Mouse (Mus musculus) brown adipose tissue, adult 24 weeks (tissue): Measurements from ENCODE around the gene Fam219a. TPM values are rescaled to one million over a fixed set of nuclear protein-coding genes. Genes with fewer than 3 reads are reported as not detected.

Experiments used
- H3K27ac ChIP-seq: fragments of 200-500 bp; replicated peaks from 2 replicates; pipeline ENCODE4 v1.5.1; 2012; ENCODE audit warnings: low read depth, mild to moderate bottlenecking, low read length
- H3K4me1 ChIP-seq: fragments of 200-500 bp; 2 replicates; pipeline ENCODE4 v1.6.1; 2012; ENCODE audit warnings: low read length, mixed read lengths; ENCODE audit not compliant: control insufficient read depth, insufficient read depth, insufficient read length
- H3K4me3 ChIP-seq: fragments of 200-500 bp; 2 replicates; pipeline ENCODE4 v1.5.1; 2012; ENCODE audit warnings: low read depth, mild to moderate bottlenecking, low read length, moderate library complexity; ENCODE audit not compliant: insufficient read depth
- polyA plus RNA-seq: library from polyadenylated mRNA; stranded (reverse); fragments of >200 nt; gene quantifications from 2 replicates; pipeline ENCODE4 v1.2.4, GENCODE M21; 2012; ENCODE audit not compliant: missing spikeins, insufficient read depth, insufficient read length

Gene Fam219a
- polyA plus RNA-seq, 1 experiment: 6.8 TPM

DNA sequence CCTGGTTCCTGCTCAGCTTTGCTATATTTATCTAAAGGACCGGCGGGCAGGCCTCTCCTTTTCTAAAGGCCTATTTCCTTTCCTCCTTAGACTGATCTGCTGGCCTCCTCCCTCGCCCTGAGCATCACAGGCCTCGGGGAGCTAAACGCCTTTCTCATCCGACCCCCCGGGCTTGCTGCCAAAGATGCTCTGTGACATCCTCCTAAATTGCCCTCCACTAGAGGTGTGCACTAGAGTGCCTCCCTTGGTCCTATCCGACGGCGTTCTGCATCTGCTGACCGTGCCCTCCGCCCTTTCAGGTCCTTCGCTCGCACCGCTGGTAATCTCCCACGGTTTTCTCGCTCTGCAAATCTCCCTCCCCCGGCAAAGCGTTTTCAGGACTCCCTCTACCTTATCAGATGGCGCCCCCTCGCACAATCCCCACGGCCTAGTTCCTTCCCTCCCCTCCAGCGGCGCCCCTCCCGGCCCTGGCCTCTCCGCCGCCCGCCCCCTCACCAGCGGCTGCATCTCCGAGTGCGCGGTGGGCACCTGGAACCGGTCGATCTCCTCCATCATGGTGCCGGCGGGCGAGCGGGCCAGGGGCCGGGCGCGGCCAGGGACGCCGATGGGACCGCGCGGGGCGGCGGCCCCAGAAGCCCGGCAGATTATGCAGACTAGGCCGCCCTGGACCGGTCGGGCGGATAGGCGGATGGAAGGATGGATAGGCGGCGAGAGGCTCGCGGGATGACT lies 492 bp downstream of the Fam219a start:
- Histone ChIP-seq H3K27ac (peak overlapping the region; percentile 42), H3K4me1 (peaks cover 13% of the 10 kb centered on the region), H3K4me3 (peak overlapping the region; percentile 79)

- H3K4me3 ChIP-seq: peak overlapping the region; percentile 79
- H3K4me1 ChIP-seq: peaks cover 13% of the 10 kb centered on the region
- peak overlapping the region; percentile 42 for H3K27ac ChIP-seq
Observed at GRCm38 (mm10) chr4:41568239-41568638, 1.1 kb downstream of the Fam219a start.

GRCm38 (mm10) chr4:41566123-41566522 lies 3.2 kb downstream of the Fam219a start:
- H3K27ac ChIP-seq: no peak overlapping the region
- H3K4me3 ChIP-seq: no peak overlapping the region

GRCm38 (mm10) chr4:41563297-41563696 lies 6.0 kb downstream of the Fam219a start:
- H3K27ac ChIP-seq: no peak overlapping the region
- H3K4me1 ChIP-seq: peaks cover 13% of the 10 kb centered on the region
- no peak overlapping the region for H3K4me3 ChIP-seq

More at GRCm38 (mm10) chr4:41566123-41566522, 3.2 kb downstream of the Fam219a start:
- H3K4me1 ChIP-seq: peaks cover 13% of the 10 kb centered on the region

- Histone ChIP-seq H3K4me3 (no peak overlapping the region), H3K27ac (no peak overlapping the region)
Observed at GRCm38 (mm10) chr4:41557092-41557491, 12.2 kb downstream of the Fam219a start.

DNA sequence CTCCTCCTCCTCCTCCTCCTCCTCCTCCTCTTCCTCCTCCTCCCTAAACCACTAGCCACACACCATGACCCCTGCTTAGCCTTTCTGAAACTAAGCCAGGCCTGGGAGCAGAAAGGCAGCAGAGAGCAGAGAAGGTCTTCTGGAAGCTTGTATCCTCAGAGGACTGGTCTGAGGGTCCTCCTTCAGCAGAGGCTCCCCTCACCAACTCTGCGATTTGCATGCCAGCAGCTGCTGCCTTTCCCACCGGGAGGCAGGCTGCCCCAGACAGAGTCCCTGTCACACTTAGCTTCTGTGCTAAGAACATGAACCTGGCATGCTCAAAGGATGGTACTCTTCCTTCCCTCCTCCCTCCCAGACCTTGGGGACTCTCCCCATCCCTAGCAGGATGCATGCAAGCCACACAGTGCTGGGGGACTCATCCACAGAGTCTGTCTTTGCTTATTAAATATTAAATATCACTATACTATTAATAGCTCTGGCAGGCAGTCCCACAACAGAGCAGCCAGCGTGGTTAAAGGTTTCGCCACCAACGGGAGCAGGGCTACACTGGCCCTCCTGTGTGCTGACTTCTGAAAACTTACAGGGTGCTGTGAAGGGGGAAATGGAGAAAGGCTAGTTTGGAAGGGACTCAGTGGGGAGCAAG lies 12.9 kb downstream of the Fam219a start:
- Histone ChIP-seq H3K27ac (peak overlapping the region; percentile 81), H3K4me1 (peaks cover 22% of the 10 kb centered on the region), H3K4me3 (no peak overlapping the region)

More at GRCm38 (mm10) chr4:41557092-41557491, 12.2 kb downstream of the Fam219a start:
- peaks cover 22% of the 10 kb centered on the region for H3K4me1 ChIP-seq

- Histone ChIP-seq H3K27ac (peak overlapping the region; percentile 81), H3K4me3 (no peak overlapping the region), H3K4me1 (peaks cover 22% of the 10 kb centered on the region)
Observed at GRCm38 (mm10) chr4:41554994-41555663, 14.2 kb downstream of the Fam219a start.

DNA sequence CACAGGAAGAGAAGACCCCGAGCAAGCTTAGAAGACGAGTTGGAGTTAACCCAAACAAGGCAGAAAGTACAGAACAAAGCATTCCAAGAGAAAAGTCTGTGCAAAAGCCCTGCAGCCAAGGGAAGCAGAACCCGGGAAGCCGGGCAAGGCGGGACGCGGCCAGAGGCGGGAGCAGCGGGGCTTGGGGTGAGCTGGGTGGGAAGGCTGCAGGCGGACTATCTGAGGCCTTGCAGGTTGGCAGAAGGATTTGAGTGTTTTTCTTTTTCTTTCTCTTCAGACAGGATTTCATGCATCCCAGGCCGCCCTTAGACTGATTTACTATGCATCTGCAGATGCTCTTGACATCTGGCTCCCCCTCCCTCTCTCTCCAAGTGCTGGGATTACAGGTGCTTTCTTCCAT lies 16.2 kb downstream of the Fam219a start:
- Histone ChIP-seq H3K27ac (no peak overlapping the region), H3K4me3 (no peak overlapping the region), H3K4me1 (peaks cover 23% of the 10 kb centered on the region)

DNA sequence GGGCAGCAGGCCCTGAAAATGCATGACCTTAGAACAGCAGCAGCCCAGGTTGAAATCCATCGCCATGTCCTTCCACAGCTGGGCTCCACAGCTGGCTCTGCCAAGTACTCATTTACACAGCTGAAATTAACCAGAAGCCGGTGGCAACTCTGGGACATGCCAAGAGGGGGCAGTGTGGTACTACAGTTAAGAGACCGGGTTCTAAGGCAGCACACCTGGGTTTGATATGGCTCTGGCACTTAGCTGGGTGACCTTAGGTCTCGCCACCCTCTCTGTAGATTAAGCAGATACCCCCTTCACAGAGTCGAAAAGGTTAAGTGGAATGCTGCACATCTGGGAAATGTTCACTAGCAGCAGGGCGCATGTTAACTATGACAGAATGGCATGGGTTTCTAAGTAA lies 16.8 kb downstream of the Fam219a start:
- no peak overlapping the region for H3K4me3 ChIP-seq
- H3K4me1 ChIP-seq: peaks cover 23% of the 10 kb centered on the region
- H3K27ac ChIP-seq: no peak overlapping the region

GRCm38 (mm10) chr4:41547086-41547485 lies 22.3 kb downstream of the Fam219a start:
- Histone ChIP-seq H3K4me1 (peaks cover 9% of the 10 kb centered on the region), H3K27ac (no peak overlapping the region), H3K4me3 (no peak overlapping the region)

GRCm38 (mm10) chr4:41545985-41546384 lies 23.4 kb downstream of the Fam219a start:
- Histone ChIP-seq H3K4me1 (peaks cover 9% of the 10 kb centered on the region), H3K27ac (no peak overlapping the region), H3K4me3 (no peak overlapping the region)

GRCm38 (mm10) chr4:41542136-41542535 lies 27.2 kb downstream of the Fam219a start:
- H3K4me1 ChIP-seq: peaks cover 7% of the 10 kb centered on the region
- no peak overlapping the region for H3K27ac ChIP-seq
- H3K4me3 ChIP-seq: no peak overlapping the region

DNA sequence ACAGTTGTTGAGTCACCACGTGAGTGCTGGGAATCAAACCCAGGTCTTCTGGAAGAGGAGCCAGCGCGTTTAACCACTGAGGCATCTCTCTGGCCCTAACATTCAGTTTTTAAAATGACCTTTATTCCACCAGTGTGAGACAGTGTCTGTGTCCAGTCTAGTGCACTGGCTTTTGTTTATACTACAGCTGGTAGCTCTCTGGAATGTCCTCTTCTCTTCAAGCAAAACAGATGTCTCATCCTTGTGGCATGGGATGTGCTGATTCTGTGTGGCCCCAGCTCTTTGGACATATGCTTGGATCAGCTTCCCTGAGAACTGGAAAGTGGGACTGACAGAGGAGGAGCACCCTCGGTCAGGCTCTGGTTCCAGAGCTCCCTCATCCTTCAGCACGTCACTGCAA lies 34.5 kb downstream of the Fam219a start:
- Histone ChIP-seq H3K4me1 (0 out of 2 replicates have a peak, but pooled peaks cover 2% of the 10 kb centered on the region), H3K4me3 (no peak overlapping the region), H3K27ac (no peak overlapping the region)

GRCm38 (mm10) chr4:41532420-41532819 lies 36.9 kb downstream of the Fam219a start:
- H3K4me1 ChIP-seq: peaks cover 9% of the 10 kb centered on the region
- no peak overlapping the region for H3K4me3 ChIP-seq
- H3K27ac ChIP-seq: no peak overlapping the region

- H3K27ac ChIP-seq: no peak overlapping the region
- peaks cover 9% of the 10 kb centered on the region for H3K4me1 ChIP-seq
- no peak overlapping the region for H3K4me3 ChIP-seq
Observed at GRCm38 (mm10) chr4:41527996-41528395, 41.3 kb downstream of the Fam219a start.
